Mouse (Mus musculus) heart, postnatal 36 days (tissue): Measurements from ENCODE around the gene Figla. TPM values are rescaled to one million over a fixed set of nuclear protein-coding genes. Genes with fewer than 3 reads are reported as not detected.

Experiments used
- DNase-seq, 2 experiments: peaks; one replicate each; pipeline ENCODE4 v3.0.0; 2021 to 2022
- intact Hi-C: fragments of 180-260 bp; cut with DNase I; formaldehyde crosslinking; loops from one replicate; pipeline ENCODE4 v1.15.1; 2025
- total RNA-seq, 2 experiments: library from RNA; stranded (reverse); gene quantifications; 2 replicates each; pipeline ENCODE4 v1.2.3; 2021

The Figla gene
- total RNA-seq, 2 experiments from 2014 or later = not detected

- intact Hi-C loops = no loop called here
These were observed 10.8 kb downstream of the Figla start for GRCm38 (mm10) chr6:86026632-86027292.

GRCm38 (mm10) chr6:86028150-86028549, 12.2 kb downstream of the Figla start:
- intact Hi-C loops = no loop called here

More at GRCm38 (mm10) chr6:86026632-86027292, 10.8 kb downstream of the Figla start:
- DNase-seq = no peak

GRCm38 (mm10) chr6:86028601-86029322, 12.8 kb downstream of the Figla start, which contains the start of gene Add2:
Add2 (plus strand) TSS chr6:86028681.
- no peak for DNase-seq
- intact Hi-C loops = no loop called here

More at GRCm38 (mm10) chr6:86028150-86028549, 12.2 kb downstream of the Figla start:
- no peak for DNase-seq

- intact Hi-C loops = no loop called here
- DNase-seq = no peak
These were observed 13.3 kb downstream of the Figla start for GRCm38 (mm10) chr6:86029323-86029713.

- intact Hi-C loops = no loop called here
These were observed 15.6 kb downstream of the Figla start for GRCm38 (mm10) chr6:86031527-86031926.

GRCm38 (mm10) chr6:86033635-86034034, 17.7 kb downstream of the Figla start:
- DNase-seq = no peak
- intact Hi-C loops = no loop called here

More at GRCm38 (mm10) chr6:86031527-86031926, 15.6 kb downstream of the Figla start:
- no peak for DNase-seq

GRCm38 (mm10) chr6:86038901-86039300, 22.9 kb downstream of the Figla start:
- no peak for DNase-seq
- intact Hi-C loops = no loop called here

- intact Hi-C loops = no loop called here
- no peak for DNase-seq
These were observed 24.2 kb downstream of the Figla start for GRCm38 (mm10) chr6:86040140-86040539.

GRCm38 (mm10) chr6:86047510-86047909, 31.5 kb downstream of the Figla start:
- intact Hi-C loops = no loop called here
- DNase-seq = no peak

GRCm38 (mm10) chr6:86048509-86048908, 32.5 kb downstream of the Figla start:
- intact Hi-C loops = no loop called here
- no peak for DNase-seq

GRCm38 (mm10) chr6:86050586-86051268, 34.8 kb downstream of the Figla start:
- intact Hi-C loops = no loop called here
- no peak for DNase-seq

- intact Hi-C loops = no loop called here
- DNase-seq = no peak
These were observed 36.1 kb downstream of the Figla start for GRCm38 (mm10) chr6:86052032-86052459.

GRCm38 (mm10) chr6:86052556-86052955, 36.6 kb downstream of the Figla start:
- DNase-seq = no peak
- intact Hi-C loops = no loop called here

- no peak for DNase-seq
- intact Hi-C loops = no loop called here
These were observed 37.1 kb downstream of the Figla start for GRCm38 (mm10) chr6:86053099-86053498.

GRCm38 (mm10) chr6:86053594-86053993, 37.6 kb downstream of the Figla start:
- DNase-seq = no peak
- intact Hi-C loops = no loop called here

GRCm38 (mm10) chr6:86058475-86058874, 42.5 kb downstream of the Figla start:
- DNase-seq = no peak
- intact Hi-C loops = no loop called here

- DNase-seq = no peak
- intact Hi-C loops = no loop called here
These were observed 43.3 kb downstream of the Figla start for GRCm38 (mm10) chr6:86059151-86059853.

- intact Hi-C loops = no loop called here
- no peak for DNase-seq
These were observed 44.2 kb downstream of the Figla start for GRCm38 (mm10) chr6:86060170-86060569.

- intact Hi-C loops = no loop called here
These were observed 46.3 kb downstream of the Figla start for GRCm38 (mm10) chr6:86062226-86062625.

GRCm38 (mm10) chr6:86062684-86063083, 46.7 kb downstream of the Figla start:
- DNase-seq = no peak
- intact Hi-C loops = no loop called here

More at GRCm38 (mm10) chr6:86062226-86062625, 46.3 kb downstream of the Figla start:
- no peak for DNase-seq
